Mouse (Mus musculus) embryo, embryonic 10.5 days (tissue): ENCODE results near the gene Pdgfb.

Experiments used
- DNase-seq: peaks from one replicate; pipeline ENCODE4 v3.0.0-alpha.2; 2015; ENCODE audit warnings: low spot score

The Pdgfb gene

DNA sequence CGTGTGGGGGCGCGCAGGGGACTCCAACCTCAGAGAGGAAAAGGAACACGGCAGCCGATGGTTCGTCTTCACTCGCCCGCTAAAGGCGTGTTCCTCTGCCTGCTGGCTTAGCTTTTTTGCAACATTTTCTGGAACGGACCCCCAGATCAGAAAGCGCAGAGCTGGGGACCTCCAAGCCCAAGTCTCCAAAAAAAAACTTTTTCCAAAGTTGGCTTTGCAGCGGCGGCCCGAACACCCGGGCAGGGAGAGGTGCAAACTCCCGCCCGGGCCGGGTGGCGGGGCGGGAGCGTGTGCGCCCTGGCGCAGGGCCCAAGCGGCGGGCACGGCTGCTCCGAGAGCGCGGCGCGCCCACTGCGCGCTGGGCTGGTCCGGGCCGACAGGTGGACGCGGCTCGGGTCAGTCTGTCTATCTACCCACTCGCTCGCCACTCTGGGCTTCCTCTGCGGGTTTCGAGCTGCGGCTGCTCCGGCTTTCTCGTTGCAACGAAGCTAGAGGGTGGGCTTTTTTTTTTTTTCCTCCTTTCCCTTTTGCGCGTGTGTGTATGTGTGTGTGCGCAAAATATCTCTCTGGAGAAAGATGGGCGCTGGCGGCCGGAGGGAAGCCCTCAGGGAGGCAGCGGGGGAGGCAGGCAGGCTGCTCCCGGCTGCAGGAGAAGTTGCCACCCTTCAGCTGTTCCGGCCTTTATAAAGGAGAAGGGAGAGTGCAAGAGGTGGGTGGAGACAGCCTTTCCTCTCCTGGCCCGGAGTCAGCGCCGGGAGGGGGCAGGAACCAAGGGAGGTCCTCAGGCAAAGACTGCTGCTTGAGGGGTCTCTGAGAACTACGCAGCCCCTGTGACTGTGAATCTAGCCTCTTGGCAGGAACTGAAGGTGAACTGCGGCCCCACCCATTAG lies at the start of gene Pdgfb:
TSS of gene Pdgfb (minus strand) at position 657 of the 890 bp plus-strand sequence.
- peak; percentile 48 for DNase-seq

DNA sequence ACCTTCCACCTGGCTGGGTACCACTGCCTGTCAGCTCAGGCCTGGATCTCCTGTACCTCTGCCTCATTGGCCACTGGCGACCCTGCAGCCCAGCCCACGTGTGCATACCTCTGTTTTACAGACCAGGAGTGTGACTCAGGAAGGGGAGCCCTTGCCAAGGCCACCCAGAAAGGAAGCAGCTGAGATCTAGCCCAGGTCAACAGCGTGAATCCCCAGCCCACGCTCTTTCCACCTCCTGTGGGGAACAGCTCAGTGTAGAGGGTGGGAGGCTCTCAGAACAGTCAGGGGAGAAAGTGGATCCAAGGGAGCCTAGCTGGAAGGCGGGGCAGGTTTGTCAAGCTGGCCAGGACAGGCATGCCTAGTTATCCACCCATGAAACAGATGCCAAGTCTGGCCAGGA lies 48.0 kb upstream of the Pdgfb start:
- DNase-seq, result no peak

DNA sequence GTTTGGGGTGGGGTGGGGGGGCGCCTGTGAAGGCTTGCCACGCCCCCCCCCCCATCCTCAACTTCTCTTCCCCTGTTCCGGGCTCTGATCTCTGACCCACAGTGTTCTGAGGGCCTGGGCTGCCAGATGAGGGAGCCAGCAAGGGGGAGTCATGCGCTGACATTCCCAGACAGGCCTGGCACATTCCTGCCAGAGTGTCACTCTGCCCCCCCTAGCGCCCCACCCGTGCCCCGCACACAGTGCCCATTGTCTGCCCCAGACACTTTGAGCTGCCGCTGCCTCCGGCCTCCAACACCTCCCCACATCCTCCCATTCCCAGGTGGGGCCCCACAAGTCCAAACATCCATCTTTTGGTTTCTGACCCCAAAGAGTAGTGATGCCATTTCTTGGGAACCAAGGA lies 47.6 kb upstream of the Pdgfb start:
- no peak for DNase-seq

DNA sequence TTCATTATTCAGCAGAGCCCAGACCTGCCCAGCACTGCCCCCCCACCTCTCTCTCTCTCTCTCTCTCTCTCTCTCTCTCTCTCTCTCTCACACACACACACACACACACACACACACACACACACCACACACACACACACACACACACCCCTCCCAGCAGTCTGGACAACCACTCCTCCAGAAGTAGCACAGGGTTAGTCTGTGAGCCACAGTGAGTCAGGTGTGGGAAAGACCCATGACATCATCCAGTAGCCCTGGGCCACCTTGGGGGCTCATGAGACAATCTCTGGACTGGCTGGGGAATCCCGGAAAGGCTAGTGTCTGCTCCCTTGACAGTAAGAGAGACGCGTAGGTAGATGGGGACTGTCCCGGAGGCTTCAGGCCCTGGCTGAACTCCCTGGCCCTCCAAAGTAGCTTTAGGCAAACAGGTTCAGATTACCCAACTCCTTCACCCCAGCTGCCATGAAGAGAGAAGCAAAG lies 46.3 kb upstream of the Pdgfb start:
- DNase-seq, result no peak

DNA sequence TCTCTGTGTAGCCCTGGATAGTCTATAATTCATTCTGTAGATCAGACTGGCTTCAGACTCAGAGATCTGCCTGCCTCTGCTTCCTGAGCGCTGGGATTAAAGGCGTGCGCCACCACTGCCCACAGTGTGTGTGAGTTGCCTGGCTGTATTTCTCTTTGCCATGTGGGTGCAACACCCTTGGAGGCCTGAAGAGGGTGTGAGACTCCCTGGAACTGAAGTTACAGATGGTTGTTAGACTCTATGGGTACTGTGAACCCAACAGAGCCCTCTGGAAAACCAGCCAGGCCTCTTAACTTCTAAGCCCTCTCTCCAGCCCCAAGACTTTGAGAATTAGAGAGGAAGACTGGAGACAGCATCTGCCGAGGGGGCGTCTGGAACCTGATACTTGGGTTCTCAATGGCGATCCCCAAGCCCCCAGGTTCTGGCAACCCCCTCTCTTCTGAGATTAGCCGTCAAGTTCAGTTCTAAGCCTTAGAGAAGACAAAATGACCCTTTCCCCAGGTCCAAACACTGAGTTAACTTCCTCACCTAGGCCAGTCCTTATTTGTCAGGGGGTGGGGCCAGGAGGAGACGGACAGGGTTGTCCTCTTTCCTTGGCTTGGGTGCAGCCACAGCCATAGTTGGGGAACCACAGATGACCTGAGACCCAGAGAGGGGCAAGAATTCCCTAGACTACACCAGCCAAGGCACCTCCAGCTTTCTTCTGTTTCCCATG lies 45.7 kb upstream of the Pdgfb start:
- no peak for DNase-seq

DNA sequence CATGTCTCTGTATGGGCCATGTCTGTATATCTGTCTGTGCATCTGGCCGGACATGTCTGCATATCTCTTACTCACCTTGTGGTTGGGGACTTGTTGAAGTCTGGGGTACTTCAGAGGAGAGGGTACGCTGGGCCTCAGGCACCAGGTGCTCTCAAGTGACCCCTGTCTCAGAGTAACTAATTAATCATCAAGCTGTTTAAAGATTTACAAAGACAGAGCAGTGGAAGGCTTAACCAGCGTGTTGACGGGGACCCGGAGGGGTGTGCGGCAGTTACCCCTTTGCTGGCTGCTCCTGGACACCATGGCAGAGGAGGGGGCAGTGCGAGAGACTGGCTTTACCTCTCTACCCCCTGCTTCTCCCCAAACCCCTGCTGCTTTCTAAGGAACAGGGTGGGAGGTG lies 44.8 kb upstream of the Pdgfb start:
- DNase-seq, result no peak

DNA sequence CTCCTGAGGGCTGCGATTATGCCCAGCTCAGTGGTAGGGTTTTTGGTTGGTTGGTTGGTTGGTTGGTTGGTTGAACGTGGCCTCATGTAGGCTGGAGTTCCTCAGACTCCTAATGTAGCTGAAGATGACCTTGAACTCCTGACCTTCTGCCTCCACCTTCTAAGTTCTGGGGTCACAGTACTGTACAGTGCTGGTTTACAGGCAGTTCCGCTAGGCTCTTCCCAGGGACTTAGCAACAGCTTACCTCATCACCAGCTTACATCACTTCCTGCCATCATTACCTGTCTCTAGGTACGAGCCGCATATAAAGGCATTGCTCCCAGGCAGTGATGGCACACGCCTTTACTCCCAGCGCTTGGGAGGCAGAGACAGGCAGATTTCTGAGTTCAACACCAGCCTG lies 43.4 kb upstream of the Pdgfb start:
- no peak for DNase-seq

DNA sequence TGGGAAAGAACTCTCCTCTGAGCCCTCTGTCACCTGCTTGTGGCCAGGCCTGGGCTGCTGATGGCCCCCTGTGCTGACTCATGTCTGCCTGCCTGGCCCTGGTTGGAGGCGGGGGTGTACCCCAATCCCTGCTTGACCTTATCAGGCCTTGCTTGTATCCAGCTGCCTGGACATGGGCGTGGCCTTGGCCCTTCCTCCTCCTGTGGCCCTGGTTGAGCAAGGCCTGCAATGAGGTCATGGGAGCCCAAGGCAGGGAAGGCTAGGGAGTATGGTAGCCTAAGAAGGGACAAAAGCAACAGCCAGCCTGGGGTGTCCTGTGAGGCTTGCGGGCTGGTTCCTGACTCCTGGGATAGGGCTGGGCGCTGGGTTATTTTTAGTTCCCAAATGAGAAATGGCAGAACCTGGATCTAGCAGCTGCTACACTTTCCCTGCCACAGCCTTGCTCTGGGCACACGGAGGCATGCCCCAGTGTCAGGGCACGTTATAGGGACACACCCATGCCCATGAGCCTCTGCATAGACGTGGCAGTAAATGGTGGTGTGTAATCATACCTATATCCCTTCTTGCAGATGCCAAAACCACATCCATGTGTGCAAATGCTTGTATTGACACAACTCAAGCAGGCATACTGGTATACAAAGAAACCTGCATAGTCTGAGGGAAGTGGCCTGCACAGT lies 39.4 kb upstream of the Pdgfb start:
- DNase-seq, result no peak

DNA sequence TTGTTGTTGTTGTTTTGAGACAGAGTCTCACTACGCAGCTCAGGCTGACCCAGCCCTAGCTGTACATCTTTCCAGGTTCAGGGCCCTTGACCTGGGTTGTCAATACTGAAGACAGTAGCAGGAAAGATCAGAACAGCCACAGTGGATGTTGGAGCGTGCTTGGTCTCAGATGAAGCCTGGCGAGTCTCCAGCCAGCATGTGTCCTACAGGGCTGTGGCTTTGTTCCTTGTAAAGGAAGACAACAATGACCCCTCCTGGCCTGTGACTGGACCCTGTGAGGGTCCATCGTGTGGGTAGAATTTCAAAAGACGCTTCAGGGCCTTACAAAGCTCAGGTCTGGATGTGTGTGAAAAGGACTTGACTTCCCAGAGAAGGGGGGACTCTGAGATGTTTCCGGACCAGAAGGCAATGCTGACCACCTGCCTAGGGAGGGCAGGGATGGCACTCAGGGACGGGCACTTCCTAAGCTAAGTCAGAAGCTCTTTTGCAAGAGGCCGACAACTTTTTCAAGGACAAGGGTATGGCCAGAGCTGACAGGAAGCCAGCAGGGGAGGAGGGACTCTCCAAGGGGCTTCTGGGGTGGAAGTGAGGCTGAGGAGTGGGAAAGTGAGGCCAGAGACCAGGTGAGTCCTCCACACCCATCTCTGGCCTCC lies 38.7 kb upstream of the Pdgfb start:
- DNase-seq, result no peak

DNA sequence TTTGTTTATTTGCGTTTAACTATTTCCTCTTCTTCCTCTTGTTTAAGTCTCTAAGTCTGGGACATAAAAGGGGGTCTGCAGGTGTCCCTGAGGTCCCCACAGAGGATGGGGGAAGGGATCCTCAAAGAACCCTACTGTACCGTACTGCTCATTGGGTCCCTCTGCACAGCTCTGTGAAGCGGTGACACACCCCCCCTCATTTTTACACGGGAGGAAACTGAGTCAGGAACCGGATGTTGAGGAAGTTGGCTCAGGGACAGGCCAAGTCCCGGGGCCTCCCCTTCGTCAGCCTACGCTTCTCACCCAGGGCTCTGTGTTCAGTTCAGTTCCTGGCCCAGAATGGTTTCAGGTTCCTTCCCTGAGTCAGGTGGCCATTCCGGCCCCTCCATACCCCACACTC lies 37.0 kb upstream of the Pdgfb start:
- DNase-seq, result no peak

DNA sequence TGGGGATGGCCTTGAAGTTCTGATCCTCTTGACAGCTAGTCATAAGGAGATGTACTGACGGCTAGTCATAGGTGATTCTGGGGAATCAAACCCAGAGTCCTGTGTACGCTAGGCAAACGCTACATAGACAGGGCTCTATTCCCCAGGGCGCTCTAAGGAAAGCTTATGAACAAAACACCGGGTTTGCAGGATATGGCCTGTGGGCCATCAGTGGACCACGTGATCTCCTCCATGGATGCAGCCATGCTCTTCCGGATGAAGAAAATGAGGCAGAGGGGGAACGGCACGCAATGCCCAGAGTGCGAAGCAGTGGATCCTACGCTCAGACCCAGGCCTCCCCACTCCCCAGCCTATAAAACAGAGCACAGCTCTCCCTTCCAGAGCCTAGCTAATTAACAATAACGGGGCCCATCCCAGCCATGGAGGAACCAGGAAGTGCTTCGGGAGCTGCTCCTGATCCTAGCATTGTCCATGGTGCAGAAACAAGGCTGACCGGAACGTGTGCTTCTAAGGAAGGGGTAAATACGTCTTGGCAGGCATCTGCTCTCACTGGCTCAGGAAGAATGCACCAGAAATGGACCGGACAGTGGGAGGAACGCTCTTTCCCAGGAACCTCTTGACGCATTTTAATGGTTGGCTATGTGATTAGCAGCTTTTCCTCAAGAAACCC lies 36.5 kb upstream of the Pdgfb start:
- no peak for DNase-seq

DNA sequence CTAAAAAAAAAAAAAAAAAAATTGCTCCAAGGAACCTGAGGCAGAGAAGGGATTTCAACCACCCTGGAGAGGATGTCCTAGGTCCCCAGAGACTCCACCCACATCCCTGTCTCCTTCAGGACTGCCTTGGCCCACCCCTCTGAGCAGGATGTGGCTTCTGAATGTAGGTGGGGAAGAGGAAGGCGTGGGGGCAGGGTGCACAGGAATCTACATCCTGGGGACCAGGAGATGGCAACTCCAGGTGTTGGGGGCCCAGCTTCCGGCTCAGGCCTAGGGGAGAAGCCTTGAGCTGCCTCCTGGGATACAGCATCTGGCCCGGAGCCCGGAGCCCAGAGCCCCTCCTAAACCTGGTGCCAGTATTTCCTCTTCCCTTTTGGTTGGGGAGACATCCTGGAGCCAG lies 35.3 kb upstream of the Pdgfb start:
- DNase-seq, result no peak

DNA sequence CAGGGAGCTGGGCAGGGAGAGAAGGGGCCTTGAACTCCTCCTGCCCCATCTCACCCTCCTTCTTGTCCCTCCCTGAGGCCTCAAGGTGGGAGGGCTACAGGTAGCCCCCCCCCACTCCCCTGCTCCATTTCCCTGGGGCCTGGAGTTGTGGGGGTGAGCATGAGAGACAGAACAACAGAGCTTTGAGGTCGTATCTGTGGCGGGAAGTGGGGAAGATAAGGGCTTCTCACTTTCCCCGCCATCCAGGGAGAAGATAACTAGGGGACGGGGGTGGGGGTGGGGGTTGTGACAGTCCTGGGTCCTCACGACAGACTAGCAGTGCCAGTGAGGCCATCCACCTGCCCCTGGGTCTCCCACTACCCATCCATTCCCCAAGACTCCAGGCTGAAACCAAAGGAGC lies 33.2 kb upstream of the Pdgfb start:
- DNase-seq, result no peak

DNA sequence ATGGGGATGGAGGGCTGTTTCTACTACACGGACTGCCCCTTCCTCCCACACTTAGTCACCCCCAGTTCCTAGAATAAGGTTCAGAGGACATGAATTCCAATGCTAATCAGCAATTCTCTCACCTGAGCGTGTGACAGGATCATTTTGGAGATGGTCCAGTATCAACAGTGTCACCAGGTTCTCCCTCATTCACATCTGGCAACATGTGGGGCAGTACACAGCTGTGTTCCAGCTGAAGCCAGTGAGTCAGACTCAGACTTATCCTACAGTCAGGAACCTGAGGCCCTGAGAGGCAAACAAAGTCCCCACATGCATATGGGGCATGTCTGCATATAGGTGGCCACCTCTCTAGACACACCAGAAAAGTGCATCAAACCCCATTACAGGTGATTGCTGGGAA lies 32.5 kb upstream of the Pdgfb start:
- DNase-seq, result no peak

DNA sequence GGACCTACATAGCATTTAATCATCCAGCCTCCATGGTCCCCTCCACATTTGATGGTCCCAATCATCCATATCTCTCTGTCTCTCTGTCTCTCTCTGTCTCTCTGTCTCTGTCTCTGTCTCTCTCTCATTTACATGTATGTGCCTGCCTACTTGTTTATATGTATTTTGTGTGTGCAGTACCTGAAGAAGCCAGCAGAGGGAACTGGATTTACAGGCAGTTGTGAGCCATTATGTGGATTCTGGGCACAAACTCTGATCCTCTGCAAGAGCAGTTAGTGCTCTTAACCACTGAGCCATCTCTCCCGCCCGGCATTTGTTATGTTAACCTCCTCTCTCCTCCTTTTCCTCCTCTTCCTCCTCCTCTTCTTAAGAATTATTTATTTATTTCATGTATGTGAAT lies 31.0 kb upstream of the Pdgfb start:
- no peak for DNase-seq

DNA sequence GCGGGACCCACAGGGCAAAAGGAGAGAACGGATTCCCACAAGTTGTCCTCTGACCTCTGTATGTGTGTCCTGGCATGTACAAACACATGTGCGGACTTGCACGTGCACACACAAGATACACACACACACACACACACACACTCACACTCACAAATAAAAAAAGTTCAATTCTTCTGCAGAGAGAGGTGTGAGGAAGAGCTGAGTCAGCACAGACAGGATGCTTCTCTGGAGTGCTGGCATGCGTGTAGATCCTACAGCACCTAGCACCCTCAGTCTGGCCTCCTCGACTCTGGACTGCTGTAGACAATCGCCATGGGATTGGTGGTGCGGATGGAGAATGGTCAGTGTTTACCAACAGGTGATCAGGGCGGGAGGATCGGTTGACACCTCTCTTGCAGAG lies 29.5 kb upstream of the Pdgfb start:
- no peak for DNase-seq

DNA sequence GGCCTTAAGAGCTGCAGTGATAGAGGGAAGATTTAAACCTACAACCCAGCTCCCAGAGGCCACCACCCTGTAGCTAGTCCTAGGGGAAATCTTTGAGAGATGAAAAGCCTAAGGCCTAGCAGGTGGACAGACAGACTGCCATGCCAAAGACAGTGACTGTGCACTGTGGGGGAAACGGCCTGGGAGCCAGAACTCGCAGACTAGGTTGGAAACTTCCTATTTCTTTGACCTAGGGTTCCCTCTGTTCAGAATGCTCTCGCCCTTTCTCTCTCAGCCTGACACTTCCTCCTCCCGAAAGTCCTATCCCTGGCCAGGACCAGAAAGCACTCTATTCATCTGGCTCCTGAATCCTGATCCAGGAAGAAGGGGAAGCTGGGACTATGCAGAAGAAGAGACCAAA lies 27.4 kb upstream of the Pdgfb start:
- no peak for DNase-seq

DNA sequence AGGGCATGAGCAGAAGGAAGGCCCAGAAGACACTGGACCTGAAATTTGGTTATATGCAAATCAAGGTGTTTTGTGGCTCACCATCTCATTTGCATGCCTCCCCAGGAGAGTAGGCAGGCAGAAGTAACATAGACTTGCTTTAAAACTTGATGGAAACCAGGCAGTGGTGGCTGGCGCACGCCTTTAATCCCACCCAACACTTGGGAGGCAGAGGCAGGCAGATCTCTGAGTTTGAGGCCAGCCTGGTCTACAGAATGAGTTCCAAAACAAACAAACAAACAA lies 23.3 kb upstream of the Pdgfb start:
- no peak for DNase-seq

DNA sequence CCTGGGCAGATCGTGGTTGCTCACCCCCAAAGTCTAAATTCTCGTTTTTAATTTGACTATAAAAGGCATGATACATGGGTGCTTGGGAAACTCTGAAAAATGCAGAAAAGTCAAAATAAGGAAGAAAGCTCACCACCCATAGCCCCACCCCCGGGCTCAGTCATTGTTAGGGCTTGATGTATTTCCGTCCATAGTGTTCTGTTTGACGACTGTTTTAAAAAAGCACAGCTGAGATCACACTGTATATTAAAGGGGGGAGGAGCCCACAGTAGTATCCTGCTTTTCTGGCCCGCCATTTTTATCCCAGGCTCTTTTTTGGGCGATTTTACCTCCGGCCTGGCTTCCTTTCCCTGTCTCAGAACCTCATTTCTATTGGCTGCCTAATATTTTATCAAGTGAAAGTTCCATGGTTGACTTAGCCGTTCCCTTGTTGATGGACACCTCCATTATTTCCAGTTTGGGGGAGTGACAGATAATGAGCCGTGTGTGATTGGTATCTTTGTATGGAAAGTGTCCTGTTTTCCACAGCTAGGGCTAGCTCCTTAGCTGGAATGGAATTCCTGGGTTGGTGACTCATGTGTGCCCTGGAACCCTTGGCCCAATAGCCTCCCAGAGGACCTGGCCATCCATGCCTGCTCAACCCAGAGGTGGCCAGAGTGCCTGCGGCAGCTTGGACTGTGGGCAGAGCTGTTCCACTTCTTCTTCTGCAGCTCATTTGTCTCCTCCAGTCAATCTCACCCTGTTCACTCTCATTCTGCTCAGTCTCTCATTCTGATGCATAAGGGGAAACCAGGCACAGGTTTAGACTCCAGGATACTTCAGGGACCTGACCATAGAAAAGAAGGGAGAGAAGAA lies 22.7 kb upstream of the Pdgfb start:
- DNase-seq, result no peak

DNA sequence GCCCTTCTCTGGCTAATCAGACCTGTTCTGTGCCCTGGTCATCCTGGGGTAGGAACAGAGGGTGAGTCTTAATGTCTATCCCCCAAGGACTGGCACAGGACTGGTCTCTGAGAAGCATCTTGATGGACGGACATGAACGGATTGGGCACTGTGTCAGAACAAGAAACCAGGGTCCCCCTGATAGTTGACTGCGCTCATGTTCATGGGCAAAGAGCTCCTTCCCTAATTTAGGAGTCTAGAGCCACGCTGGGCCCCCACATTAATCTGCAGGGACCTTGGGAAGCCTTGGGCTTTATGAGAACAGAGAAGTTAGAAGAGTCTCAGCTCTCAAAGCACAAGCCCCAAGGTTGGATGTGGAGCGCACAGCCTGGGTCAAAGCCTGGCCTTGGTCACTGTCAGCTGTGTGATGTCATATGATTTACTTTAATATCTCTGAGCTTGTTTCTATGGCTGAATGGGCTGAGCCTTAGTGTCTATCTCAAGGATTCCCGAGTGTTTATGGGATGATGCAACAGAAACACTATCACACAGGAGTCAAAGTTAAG lies 20.6 kb upstream of the Pdgfb start:
- DNase-seq, result no peak

DNA sequence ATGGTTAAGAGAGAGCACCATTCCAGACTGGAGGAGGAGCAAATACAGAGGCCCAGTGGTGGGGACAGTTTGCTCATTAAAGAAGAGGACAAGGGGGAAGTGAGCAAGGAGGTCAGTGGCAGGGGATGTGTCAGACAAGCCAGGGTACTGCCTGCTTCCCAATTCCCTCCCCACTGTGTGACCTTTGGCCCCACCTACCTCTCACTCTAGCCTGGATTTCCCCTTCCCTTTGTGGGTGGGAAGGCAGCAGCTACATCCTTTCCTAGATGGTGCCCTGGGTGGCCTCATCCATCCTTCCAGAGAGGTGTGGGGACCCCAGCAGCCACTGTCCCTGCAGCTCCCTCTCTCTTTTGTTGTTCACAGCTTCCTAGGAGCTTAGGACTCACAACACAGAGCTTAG lies 20.1 kb upstream of the Pdgfb start:
- DNase-seq, result no peak
